Mouse (Mus musculus) lung, postnatal 0 days (tissue): ENCODE results near the gene 1700069L16Rik.

Experiments
- CTCF ChIP-seq: IDR thresholded peaks from 2 replicates; pipeline ENCODE4 v1.5.1; 2016; ENCODE audit warnings: antibody characterized with exemption, mild to moderate bottlenecking
- EP300 ChIP-seq: IDR thresholded peaks from 2 replicates; pipeline ENCODE4 v1.6.1; 2016; ENCODE audit warnings: antibody characterized with exemption, mild to moderate bottlenecking, control low read depth

GRCm38 (mm10) chr5:113728691-113729090, 4.1 kb upstream of the 1700069L16Rik start:
- no peak for TF ChIP-seq CTCF
- no peak for TF ChIP-seq EP300
